Mouse (Mus musculus) cerebellum, postnatal 36 days (tissue): ENCODE measurements around the gene Idh2.
"Not testable (repeated sequence)": the region's sequence is repeated elsewhere in the genome, so short reads cannot be mapped to it uniquely, and the experiment has no call there.

Experiments
- DNase-seq, 2 experiments: peaks; one replicate each; pipeline ENCODE4 v3.0.0; 2021 to 2022; ENCODE audit warnings: mixed read lengths in 2 of 2

Idh2 gene

GRCm38 (mm10) chr7:80115224-80115590, at the start of gene Idh2:
Gene Idh2, minus strand, starts transcription at chr7:80115392.
- DNase-seq = peak; percentile 90 to 95

GRCm38 (mm10) chr7:80160945-80161306, 45.7 kb upstream of the Idh2 start:
- no peak for DNase-seq

- no peak for DNase-seq
Observed at GRCm38 (mm10) chr7:80160293-80160944, 45.2 kb upstream of the Idh2 start.

GRCm38 (mm10) chr7:80158496-80159268, 43.5 kb upstream of the Idh2 start:
- DNase-seq = no peak

GRCm38 (mm10) chr7:80156711-80157227, 41.6 kb upstream of the Idh2 start:
- DNase-seq = peak in 1 of 2 experiments; percentile 24

- no peak for DNase-seq
Observed at GRCm38 (mm10) chr7:80154689-80155088, 39.5 kb upstream of the Idh2 start.

GRCm38 (mm10) chr7:80152756-80153155, 37.6 kb upstream of the Idh2 start:
- DNase-seq = no peak

GRCm38 (mm10) chr7:80152152-80152551, 37.0 kb upstream of the Idh2 start:
- no peak for DNase-seq

- DNase-seq = no peak
Observed at GRCm38 (mm10) chr7:80149356-80149755, 34.2 kb upstream of the Idh2 start.

- no peak for DNase-seq
Observed at GRCm38 (mm10) chr7:80146077-80146476, 30.9 kb upstream of the Idh2 start.

- no peak for DNase-seq
Observed at GRCm38 (mm10) chr7:80144695-80145094, 29.5 kb upstream of the Idh2 start.

GRCm38 (mm10) chr7:80143331-80144273, 28.4 kb upstream of the Idh2 start:
- DNase-seq = peak in 1 of 2 experiments; percentile 18

GRCm38 (mm10) chr7:80140815-80141214, 25.6 kb upstream of the Idh2 start:
- peak; percentile 67 to 68 for DNase-seq

- DNase-seq = no peak
Observed at GRCm38 (mm10) chr7:80138375-80138774, 23.2 kb upstream of the Idh2 start.

GRCm38 (mm10) chr7:80135173-80135532, 20.0 kb upstream of the Idh2 start:
- no peak for DNase-seq

- peak; percentile 49 to 51 for DNase-seq
Observed at GRCm38 (mm10) chr7:80134454-80135172, 19.4 kb upstream of the Idh2 start.

- DNase-seq = peak in 1 of 2 experiments; percentile 40
Observed at GRCm38 (mm10) chr7:80132541-80132940, 17.3 kb upstream of the Idh2 start.

- not testable (repeated sequence) for DNase-seq
Observed at GRCm38 (mm10) chr7:80131315-80131714, 16.1 kb upstream of the Idh2 start.

- no peak for DNase-seq
Observed at GRCm38 (mm10) chr7:80130344-80131055, 15.3 kb upstream of the Idh2 start.

GRCm38 (mm10) chr7:80129278-80129677, 14.1 kb upstream of the Idh2 start:
- no peak for DNase-seq

- DNase-seq = no peak
Observed at GRCm38 (mm10) chr7:80123672-80124071, 8.5 kb upstream of the Idh2 start.

GRCm38 (mm10) chr7:80123115-80123514, 7.9 kb upstream of the Idh2 start:
- DNase-seq = no peak
